Mouse (Mus musculus) hindbrain, embryonic 14.5 days (tissue): ENCODE measurements around the gene Gm3476. TPM values are rescaled to one million over a fixed set of nuclear protein-coding genes. Genes with fewer than 3 reads are reported as not detected.
A peak's percentile ranks its signal among the peaks of the same experiment; 100 is the strongest.
"Not testable (repeated sequence)": the region's sequence is repeated elsewhere in the genome, so short reads cannot be mapped to it uniquely, and the experiment has no call there.

Experiments
- ATAC-seq: fragments of 200-750 bp; cut with Nextera tagmentation; 2 replicates; pipeline ENCODE4 v1.8.0; 2017; ENCODE audit warnings: moderate number of reproducible peaks, mild to moderate bottlenecking, moderate TSS enrichment, moderate library complexity; ENCODE audit not compliant: low FRiP score
- DNase-seq: peaks from one replicate; pipeline ENCODE4 v3.0.0-alpha.2; 2015; ENCODE audit warnings: low spot score
- H3K27ac ChIP-seq: fragments of 300-500 bp; sonication (generic); 2 replicates; pipeline ENCODE4 v1.5.1; 2014; ENCODE audit warnings: mild to moderate bottlenecking, moderate library complexity
- H3K27me3 ChIP-seq: fragments of 300-500 bp; sonication (generic); 2 replicates; pipeline ENCODE4 v1.6.1; 2014; ENCODE audit warnings: mild to moderate bottlenecking, low read length, mixed read lengths; ENCODE audit not compliant: control insufficient read depth, insufficient read depth
- H3K36me3 ChIP-seq: fragments of 300-500 bp; sonication (generic); replicated peaks from 2 replicates; pipeline ENCODE4 v1.6.1; 2014; ENCODE audit not compliant: control insufficient read depth, insufficient read depth
- H3K4me1 ChIP-seq: fragments of 300-500 bp; sonication (generic); replicated peaks from 2 replicates; pipeline ENCODE4 v1.6.1; 2014; ENCODE audit warnings: antibody characterized with exemption, low read length, mixed read lengths; ENCODE audit not compliant: control insufficient read depth, insufficient read depth
- H3K4me2 ChIP-seq: fragments of 300-500 bp; sonication (generic); replicated peaks from 2 replicates; pipeline ENCODE4 v1.6.1; 2014; ENCODE audit warnings: mild to moderate bottlenecking, moderate library complexity
- H3K4me3 ChIP-seq: fragments of 300-500 bp; sonication (generic); replicated peaks from 2 replicates; pipeline ENCODE4 v1.5.1; 2014; ENCODE audit warnings: mild to moderate bottlenecking, low read length
- H3K9ac ChIP-seq: fragments of 300-500 bp; sonication (generic); 2 replicates; pipeline ENCODE4 v1.6.1; 2014
- H3K9me3 ChIP-seq: fragments of 300-500 bp; sonication (generic); 2 replicates; pipeline ENCODE4 v1.6.1; 2016; ENCODE audit warnings: low read length; ENCODE audit not compliant: control insufficient read depth
- WGBS: fragments of 180-500 bp; shearing (Covaris S2); extraction: QIAGEN DNeasy Blood & Tissue Kit; methylation state at CpG from one replicate; pipeline ENCODE4 v1.1.7; 2014; 5-methylcytosine and 5-hydroxymethylcytosine counted together
- polyA plus RNA-seq: library from polyadenylated mRNA; unstranded; fragments of >200 nt; fragmentation: Nextera tagmentation; extraction: Ambion mirVana; gene quantifications from 2 replicates; pipeline ENCODE4 v1.2.1, GENCODE M21; 2014

The Gm3476 gene
- not detected in 2 replicates for polyA plus RNA-seq

GRCm38 (mm10) chr14:6125707-6126106, at the start of gene Gm3476:
Gm3476 (minus strand) TSS chr14:6125807.
- H3K27ac ChIP-seq, H3K27me3 ChIP-seq, H3K4me3 ChIP-seq, H3K36me3 ChIP-seq, H3K4me1 ChIP-seq, H3K9ac ChIP-seq, DNase-seq, H3K9me3 ChIP-seq, H3K4me2 ChIP-seq, ATAC-seq: not testable (repeated sequence)
- WGBS: no CpG with 5 or more reads among the region's 1 CpGs

GRCm38 (mm10) chr14:6163538-6163937, 37.9 kb upstream of the Gm3476 start:
- H3K36me3 ChIP-seq, DNase-seq, H3K4me2 ChIP-seq, H3K27ac ChIP-seq, H3K4me1 ChIP-seq, H3K27me3 ChIP-seq, H3K9ac ChIP-seq, H3K9me3 ChIP-seq, ATAC-seq, H3K4me3 ChIP-seq: not testable (repeated sequence)
- 96% methylated on average over 3 of the region's 9 CpGs for WGBS

GRCm38 (mm10) chr14:6161085-6161484, 35.5 kb upstream of the Gm3476 start:
- WGBS: no CpG with 5 or more reads among the region's 1 CpGs
- ATAC-seq: not testable (repeated sequence)

GRCm38 (mm10) chr14:6108272-6108925, 17.2 kb downstream of the Gm3476 start, which contains the start of gene Gm3468:
Gm3468 (minus strand) TSS chr14:6108665.
- not testable (repeated sequence) for H3K9me3 ChIP-seq, H3K4me1 ChIP-seq, H3K36me3 ChIP-seq, H3K27me3 ChIP-seq
- Histone ChIP-seq H3K4me2 (peak within 1 kb of the TSS; percentile 53), H3K9ac (peak within 1 kb of the TSS; percentile 46), H3K27ac (peak within 1 kb of the TSS; percentile 20; the same call in 1 of the 2 replicates), H3K4me3 (peak within 1 kb of the TSS; percentile 37)
- DNase-seq: peak; percentile 73
- peak; percentile 94 for ATAC-seq
- WGBS: 2% methylated on average over 37 of the region's 51 CpGs

More at GRCm38 (mm10) chr14:6161085-6161484, 35.5 kb upstream of the Gm3476 start:
- not testable (repeated sequence) for H3K27ac ChIP-seq, H3K4me2 ChIP-seq, H3K27me3 ChIP-seq, H3K36me3 ChIP-seq, DNase-seq, H3K4me3 ChIP-seq, H3K9ac ChIP-seq, H3K9me3 ChIP-seq, H3K4me1 ChIP-seq

- not testable (repeated sequence) for H3K9ac ChIP-seq, ATAC-seq, H3K4me1 ChIP-seq, H3K9me3 ChIP-seq, H3K27me3 ChIP-seq, H3K27ac ChIP-seq, H3K36me3 ChIP-seq
- Histone ChIP-seq H3K4me2 (peak overlapping the region; percentile 53), H3K4me3 (peak overlapping the region; percentile 37)
- WGBS: 14% methylated on average over 8 of the region's 9 CpGs
- peak; percentile 20 for DNase-seq
Measured at GRCm38 (mm10) chr14:6107500-6107899, 18.1 kb downstream of the Gm3476 start.

- H3K36me3 ChIP-seq, H3K27ac ChIP-seq, H3K9ac ChIP-seq, H3K9me3 ChIP-seq, H3K4me1 ChIP-seq, H3K4me2 ChIP-seq, DNase-seq, ATAC-seq, H3K4me3 ChIP-seq, H3K27me3 ChIP-seq: not testable (repeated sequence)
- 90% methylated on average over 2 of the region's 3 CpGs for WGBS
Measured at GRCm38 (mm10) chr14:6093842-6094241, 31.8 kb downstream of the Gm3476 start, which contains the start of gene Gm8206. Gm8206 (minus strand) TSS chr14:6093942.

GRCm38 (mm10) chr14:6058167-6058566, 67.4 kb downstream of the Gm3476 start, which contains the start of gene Gm6337:
Gm6337 (minus strand) TSS chr14:6058267.
- DNase-seq, H3K36me3 ChIP-seq, H3K4me2 ChIP-seq, H3K4me3 ChIP-seq, H3K27ac ChIP-seq, H3K4me1 ChIP-seq, H3K9ac ChIP-seq, ATAC-seq, H3K27me3 ChIP-seq, H3K9me3 ChIP-seq: not testable (repeated sequence)
- 77% methylated on average over 2 of the region's 4 CpGs for WGBS

Other genes with a start within 250 kb of the Gm3476 start
- gene Gm8237, start 245.4 kb downstream of the Gm3476 start, polyA plus RNA-seq: 1.3 and 1.5 TPM in 2 replicates
- gene Gm3248, start 164.1 kb downstream of the Gm3476 start, polyA plus RNA-seq: 3.7 and 4.1 TPM in 2 replicates
- not detected in 2 replicates for gene Gm3453, start 146.7 kb downstream of the Gm3476 start, polyA plus RNA-seq
- not detected in 2 replicates for gene Gm6337, start 67.5 kb downstream of the Gm3476 start, polyA plus RNA-seq
- 6.0 and 7.4 TPM in 2 replicates for gene Gm8206, start 31.9 kb downstream of the Gm3476 start, polyA plus RNA-seq
- gene Gm3468, start 17.1 kb downstream of the Gm3476 start, polyA plus RNA-seq: 6.2 and 6.4 TPM in 2 replicates
- not detected in 2 replicates for gene Gm21560, start 93.5 kb upstream of the Gm3476 start, polyA plus RNA-seq
- gene Gm3411, start 161.4 kb upstream of the Gm3476 start, polyA plus RNA-seq: 9.3 and 11.5 TPM in 2 replicates
- 0.23 TPM in 1 of 2 replicates, not detected in the other for gene Gm21103, start 179.0 kb upstream of the Gm3476 start, polyA plus RNA-seq
- not detected in 2 replicates for gene Gm3618, start 217.9 kb upstream of the Gm3476 start, polyA plus RNA-seq